Mouse (Mus musculus) testis, adult 2 months (tissue): ENCODE results near the gene Armc6. TPM values are rescaled to one million over a fixed set of nuclear protein-coding genes. Genes with fewer than 3 reads are reported as not detected.

Source experiments
- H3K27ac ChIP-seq: fragments of 200-500 bp; 2 replicates; pipeline ENCODE4 v1.5.1; 2012; ENCODE audit warnings: low read depth, low read length; ENCODE audit not compliant: control insufficient read depth, insufficient read depth
- H3K27me3 ChIP-seq: fragments of 200-500 bp; 2 replicates; pipeline ENCODE4 v1.6.1; 2012; ENCODE audit warnings: mild to moderate bottlenecking, low read length, moderate library complexity; ENCODE audit not compliant: control insufficient read depth, insufficient read depth
- H3K36me3 ChIP-seq: fragments of 200-500 bp; 2 replicates; pipeline ENCODE4 v1.6.1; 2012; ENCODE audit warnings: mild to moderate bottlenecking, low read length; ENCODE audit not compliant: control insufficient read depth, insufficient read depth
- H3K4me1 ChIP-seq: fragments of 200-500 bp; 2 replicates; pipeline ENCODE4 v1.6.1; 2012; ENCODE audit warnings: low read length; ENCODE audit not compliant: control insufficient read depth, insufficient read depth
- H3K4me3 ChIP-seq: fragments of 200-500 bp; 2 replicates; pipeline ENCODE4 v1.5.1; 2012; ENCODE audit warnings: low read depth, mild to moderate bottlenecking, low read length, moderate library complexity, mixed read lengths; ENCODE audit not compliant: control insufficient read depth
- CTCF ChIP-seq: fragments of 200-500 bp; IDR thresholded peaks from 2 replicates; pipeline ENCODE4 v1.5.1; 2012; ENCODE audit warnings: low read depth, mild to moderate bottlenecking, inconsistent platforms, low read length, moderate library complexity; ENCODE audit not compliant: control insufficient read depth, insufficient read depth, insufficient replicate concordance
- POLR2A ChIP-seq: fragments of 200-500 bp; IDR thresholded peaks from 2 replicates; pipeline ENCODE4 v1.6.1; 2012; ENCODE audit warnings: low read depth, mild to moderate bottlenecking, inconsistent platforms, low read length, moderate library complexity; ENCODE audit not compliant: control insufficient read depth
- polyA plus RNA-seq: library from polyadenylated mRNA; depleted of rRNA; stranded (reverse); fragments of >200 nt; gene quantifications from 2 replicates; pipeline ENCODE4 v1.2.3, GENCODE M21; 2012; rRNA removed

Armc6 gene
- polyA plus RNA-seq = 5.4 and 5.5 TPM in 2 replicates

- H3K4me1 ChIP-seq = peaks cover 4% of the 10 kb centered on the region; the same call in 1 of the 2 replicates
These were observed at the start of gene Armc6, which contains the start of gene Sugp2 for GRCm38 (mm10) chr8:70234080-70234780. Armc6 (minus strand) TSS chr8:70234466. Sugp2 (plus strand) TSS chr8:70234226.

GRCm38 (mm10) chr8:70283136-70284077 is 49.1 kb upstream of the Armc6 start:
- H3K36me3 ChIP-seq = no peaks in the 10 kb centered on the region
- no peak overlapping the region for H3K27ac ChIP-seq
- no peak for TF ChIP-seq CTCF
- TF ChIP-seq POLR2A = no peak
- H3K4me1 ChIP-seq = peaks cover 13% of the 10 kb centered on the region
- no peaks in the 10 kb centered on the region for H3K27me3 ChIP-seq
- peak overlapping the region; percentile 92 for H3K4me3 ChIP-seq

More at GRCm38 (mm10) chr8:70234080-70234780, at the start of gene Armc6, which contains the start of gene Sugp2:
- Histone ChIP-seq H3K27me3 (no peaks in the 10 kb centered on the region), H3K36me3 (peaks cover 10% of the 10 kb centered on the region), H3K27ac (peak within 1 kb of the TSS; percentile 97), H3K4me3 (peak within 1 kb of the TSS; percentile 94)
- peak; percentile 82 for TF ChIP-seq POLR2A
- no peak; the same call in 1 of the 2 replicates for TF ChIP-seq CTCF

GRCm38 (mm10) chr8:70282603-70283135 is 48.4 kb upstream of the Armc6 start, which contains the start of gene Homer3:
Homer3 (plus strand) TSS chr8:70282827.
- Histone ChIP-seq H3K4me1 (peaks cover 17% of the 10 kb centered on the region), H3K27me3 (no peaks in the 10 kb centered on the region), H3K4me3 (peak within 1 kb of the TSS; percentile 92), H3K36me3 (no peaks in the 10 kb centered on the region), H3K27ac (peak within 1 kb of the TSS; percentile 70)
- TF ChIP-seq CTCF (peak; percentile 74), POLR2A (0 out of 2 replicates have a peak, but pooled peaks have one; percentile 40)

GRCm38 (mm10) chr8:70281001-70281400 is 46.7 kb upstream of the Armc6 start:
- peak overlapping the region; percentile 69 for H3K27ac ChIP-seq
- TF ChIP-seq POLR2A (no peak), CTCF (no peak)
- peaks cover 17% of the 10 kb centered on the region for H3K4me1 ChIP-seq
- no peak overlapping the region for H3K4me3 ChIP-seq
- no peaks in the 10 kb centered on the region for H3K36me3 ChIP-seq
- H3K27me3 ChIP-seq = no peaks in the 10 kb centered on the region

GRCm38 (mm10) chr8:70279266-70279665 is 45.0 kb upstream of the Armc6 start:
- H3K4me3 ChIP-seq = no peak overlapping the region
- no peak overlapping the region for H3K27ac ChIP-seq
- no peaks in the 10 kb centered on the region for H3K27me3 ChIP-seq
- no peaks in the 10 kb centered on the region for H3K36me3 ChIP-seq
- TF ChIP-seq POLR2A (no peak), CTCF (no peak)
- H3K4me1 ChIP-seq = peaks cover 17% of the 10 kb centered on the region

- no peak overlapping the region for H3K4me3 ChIP-seq
- no peak overlapping the region for H3K27ac ChIP-seq
- no peaks in the 10 kb centered on the region for H3K36me3 ChIP-seq
- no peak for TF ChIP-seq CTCF
- TF ChIP-seq POLR2A = no peak
- H3K27me3 ChIP-seq = no peaks in the 10 kb centered on the region
- H3K4me1 ChIP-seq = peaks cover 15% of the 10 kb centered on the region
These were observed 43.9 kb upstream of the Armc6 start for GRCm38 (mm10) chr8:70278175-70278574.

- Histone ChIP-seq H3K27me3 (no peaks in the 10 kb centered on the region), H3K36me3 (no peaks in the 10 kb centered on the region), H3K27ac (no peak overlapping the region), H3K4me1 (peaks cover 8% of the 10 kb centered on the region), H3K4me3 (no peak overlapping the region)
- no peak for TF ChIP-seq POLR2A
- no peak for TF ChIP-seq CTCF
These were observed 42.2 kb upstream of the Armc6 start for GRCm38 (mm10) chr8:70276476-70276875.
